Mouse (Mus musculus): Measurements from ENCODE around the gene Clca4a.

DNA sequence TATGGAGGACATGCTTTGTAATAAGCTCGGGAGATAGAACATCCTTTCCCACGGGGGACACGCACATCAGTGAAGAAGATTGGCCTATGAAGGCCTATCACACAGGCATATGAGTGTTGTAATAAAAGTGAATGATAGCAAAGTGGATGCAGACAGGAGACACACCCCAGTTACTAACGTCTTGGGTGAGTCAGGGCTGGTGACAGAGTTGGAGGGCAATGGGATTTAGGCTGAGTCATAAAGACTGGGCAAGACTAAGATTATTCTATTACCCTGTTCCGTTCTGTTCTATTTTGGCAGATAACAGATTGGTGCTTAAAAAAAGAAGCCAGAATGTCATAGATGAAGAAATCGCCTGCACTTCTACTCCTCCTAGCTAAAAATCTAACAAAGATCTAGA, 5.7 kb upstream of the Clca4a start:
- no peak for TF ChIP-seq CTCF (IDR thresholded peaks at IDR 0.05; ENCODE audit: control insufficient read depth, insufficient read depth, low read length)
- no peak for TF ChIP-seq POLR2A (IDR thresholded peaks at IDR 0.05; ENCODE audit: borderline replicate concordance, control insufficient read depth, low read depth, low read length)

All from bone marrow, adult 2 months (tissue).